Mouse (Mus musculus) kidney, embryonic 16.5 days (tissue): Measurements from ENCODE around the gene Med15. TPM values are rescaled to one million over a fixed set of nuclear protein-coding genes. Genes with fewer than 3 reads are reported as not detected.
A peak's percentile ranks its signal among the peaks of the same experiment; 100 is the strongest.

ENCODE experiments used
- ATAC-seq: fragments of 200-750 bp; cut with Nextera tagmentation; 2 replicates; pipeline ENCODE4 v1.8.0; 2017; ENCODE audit warnings: moderate TSS enrichment; ENCODE audit not compliant: low FRiP score, low TSS enrichment
- H3K27ac ChIP-seq: fragments of 300-500 bp; sonication (generic); 2 replicates; pipeline ENCODE4 v1.5.1; 2014; ENCODE audit warnings: low read length
- H3K27me3 ChIP-seq: fragments of 300-500 bp; sonication (generic); 2 replicates; pipeline ENCODE4 v1.6.1; 2014; ENCODE audit warnings: low read length, control low read depth, mixed read lengths; ENCODE audit not compliant: insufficient read depth
- H3K36me3 ChIP-seq: fragments of 300-500 bp; sonication (generic); 2 replicates; pipeline ENCODE4 v1.6.1; 2014; ENCODE audit warnings: low read length, control low read depth, mixed read lengths; ENCODE audit not compliant: insufficient read depth
- H3K4me1 ChIP-seq: fragments of 300-500 bp; sonication (generic); 2 replicates; pipeline ENCODE4 v1.6.1; 2014; ENCODE audit warnings: low read length, control low read depth, mixed read lengths; ENCODE audit not compliant: insufficient read depth
- H3K4me2 ChIP-seq: fragments of 300-500 bp; sonication (generic); replicated peaks from 2 replicates; pipeline ENCODE4 v1.6.1; 2014; ENCODE audit warnings: low read depth, low read length
- H3K4me3 ChIP-seq: fragments of 300-500 bp; sonication (generic); 2 replicates; pipeline ENCODE4 v1.5.1; 2014; ENCODE audit warnings: mild to moderate bottlenecking, low read length
- H3K9ac ChIP-seq: fragments of 300-500 bp; sonication (generic); replicated peaks from 2 replicates; pipeline ENCODE4 v1.6.1; 2014; ENCODE audit warnings: low read length
- H3K9me3 ChIP-seq: fragments of 300-500 bp; sonication (generic); 2 replicates; pipeline ENCODE4 v1.6.1; 2016; ENCODE audit warnings: low read length, control low read depth
- WGBS: fragments of 180-500 bp; shearing (Covaris S2); extraction: QIAGEN DNeasy Blood & Tissue Kit; methylation state at CpG from one replicate; pipeline ENCODE4 v1.1.7; 2014; 5-methylcytosine and 5-hydroxymethylcytosine counted together
- polyA plus RNA-seq: library from polyadenylated mRNA; unstranded; fragments of >200 nt; fragmentation: Nextera tagmentation; extraction: Ambion mirVana; gene quantifications from 2 replicates; pipeline ENCODE4 v1.2.1, GENCODE M21; 2015

Gene Med15
- polyA plus RNA-seq, 1 experiment from 2014 or later: 44.1 TPM

DNA sequence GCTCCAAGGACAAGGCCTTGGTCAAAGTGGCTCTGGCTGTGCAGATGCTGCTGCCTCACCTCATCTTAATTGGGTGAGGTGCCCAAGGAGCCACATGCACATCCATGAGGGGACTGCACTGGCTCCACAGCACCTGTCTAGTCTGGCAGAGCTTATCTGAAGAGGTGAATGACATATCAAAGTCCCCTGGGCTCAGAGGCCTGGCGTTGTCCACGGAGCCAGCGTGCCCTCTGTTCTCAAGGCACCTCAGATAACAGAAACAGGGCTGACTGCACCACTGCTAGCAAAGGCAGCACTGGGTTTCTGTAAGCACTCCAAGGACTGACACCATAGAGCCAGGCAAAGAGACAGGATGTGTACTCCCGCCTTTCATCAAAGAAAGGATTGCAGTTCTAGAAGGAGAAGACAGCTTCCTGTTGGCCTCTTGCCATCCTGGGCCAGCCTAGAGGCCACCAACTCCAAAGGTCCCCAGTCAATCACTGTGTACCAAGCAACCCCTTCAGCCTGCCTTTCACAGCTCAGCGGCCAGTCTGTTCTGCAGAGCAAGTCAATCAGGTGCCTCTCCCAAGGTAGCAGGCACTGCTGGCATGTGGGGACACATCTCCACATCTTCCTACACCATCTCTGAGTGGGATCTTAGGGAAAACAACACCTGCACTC is 76.3 kb downstream of the Med15 start:
- Histone ChIP-seq H3K27ac (no peak overlapping the region), H3K4me2 (no peak overlapping the region), H3K4me3 (no peak overlapping the region), H3K4me1 (no peaks in the 10 kb centered on the region), H3K27me3 (no peaks in the 10 kb centered on the region), H3K36me3 (peaks cover 64% of the 10 kb centered on the region), H3K9ac (no peak overlapping the region), H3K9me3 (no peaks in the 10 kb centered on the region)
- WGBS: 85% methylated on average over 5 of the region's 5 CpGs
- ATAC-seq: no peak; the same call in 1 of the 2 replicates

DNA sequence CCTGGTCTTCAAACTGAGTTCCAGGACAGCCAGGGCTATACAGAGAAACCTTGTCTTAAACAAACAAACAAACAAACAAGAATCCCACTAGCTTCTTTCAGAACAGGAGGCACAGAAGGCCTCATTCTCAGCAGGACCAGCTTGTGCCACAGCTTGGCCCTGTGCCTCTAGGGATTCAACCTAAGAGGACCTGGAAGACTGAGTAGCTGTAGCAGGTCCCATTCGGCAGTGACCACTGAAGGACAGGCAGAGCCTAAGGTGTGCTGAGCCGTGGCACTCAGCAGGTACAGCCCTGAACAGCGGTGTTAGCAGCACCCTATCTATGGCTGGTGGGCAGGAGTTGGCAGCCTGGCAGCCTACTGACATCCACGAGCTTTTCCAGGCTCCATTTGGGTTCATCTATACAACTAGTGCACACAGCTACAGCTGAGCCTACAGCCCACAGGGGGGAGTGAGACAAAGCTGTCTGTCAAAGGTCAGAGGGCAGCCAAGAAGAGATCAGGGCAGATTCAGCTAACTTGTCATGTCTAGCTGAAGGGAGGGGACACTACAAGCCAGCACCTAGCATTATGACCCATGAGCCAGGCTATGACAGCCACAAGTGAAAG is 78.4 kb downstream of the Med15 start:
- no peak for ATAC-seq
- H3K4me3 ChIP-seq: no peak overlapping the region
- H3K36me3 ChIP-seq: peaks cover 54% of the 10 kb centered on the region

DNA sequence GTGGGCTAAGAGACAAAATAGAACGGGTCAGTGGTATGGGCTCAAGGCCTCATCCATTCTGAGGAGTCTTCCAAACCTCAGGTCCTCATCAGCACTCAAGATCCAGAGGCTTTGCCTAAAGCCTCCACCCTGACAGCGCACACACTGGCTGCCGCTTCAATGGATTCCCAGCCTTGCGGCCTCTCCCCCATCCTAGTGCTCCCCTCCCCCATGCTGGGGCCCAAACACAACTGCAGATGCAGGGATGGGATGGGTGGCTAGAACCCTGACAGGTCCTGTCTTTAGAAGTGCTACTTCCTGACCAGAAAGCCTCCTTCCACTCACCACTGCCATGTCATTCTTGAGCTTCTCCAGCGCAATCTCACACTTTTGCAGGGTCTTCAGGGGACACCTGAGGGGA is 79.1 kb downstream of the Med15 start:
- Histone ChIP-seq H3K4me1 (no peaks in the 10 kb centered on the region), H3K27me3 (no peaks in the 10 kb centered on the region), H3K36me3 (peaks cover 54% of the 10 kb centered on the region), H3K27ac (no peak overlapping the region), H3K4me3 (no peak overlapping the region), H3K9me3 (no peaks in the 10 kb centered on the region), H3K4me2 (no peak overlapping the region), H3K9ac (no peak overlapping the region)
- WGBS: 92% methylated on average over 5 of the region's 5 CpGs
- no peak for ATAC-seq

More for the DNA sequence above, 78.4 kb downstream of the Med15 start:
- Histone ChIP-seq H3K4me2 (no peak overlapping the region), H3K27ac (no peak overlapping the region), H3K4me1 (no peaks in the 10 kb centered on the region), H3K9ac (no peak overlapping the region), H3K27me3 (no peaks in the 10 kb centered on the region), H3K9me3 (no peaks in the 10 kb centered on the region)
- 94% methylated on average over 4 of the region's 4 CpGs for WGBS

DNA sequence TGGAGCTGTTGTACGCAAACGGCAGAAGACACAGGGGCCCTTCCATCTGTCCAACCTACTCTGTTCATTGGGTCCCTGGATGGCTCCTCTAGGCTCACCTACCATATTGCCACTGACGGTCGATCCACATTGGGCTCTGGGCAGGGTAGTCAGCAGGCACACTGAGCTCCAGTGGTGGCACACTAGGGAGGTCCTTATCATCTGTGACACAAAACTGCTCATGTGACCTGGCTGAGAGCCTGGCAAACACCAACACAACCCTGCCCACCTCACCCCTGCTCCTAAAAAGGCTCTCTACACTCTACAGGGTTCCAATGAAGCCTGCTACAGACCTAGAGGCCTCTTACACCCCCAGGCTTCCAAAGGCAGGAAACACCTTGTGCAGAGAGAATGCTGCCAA is 80.1 kb downstream of the Med15 start:
- ATAC-seq: no peak
- Histone ChIP-seq H3K9me3 (no peaks in the 10 kb centered on the region), H3K36me3 (peaks cover 49% of the 10 kb centered on the region), H3K4me3 (no peak overlapping the region), H3K27ac (no peak overlapping the region), H3K4me1 (no peaks in the 10 kb centered on the region), H3K27me3 (no peaks in the 10 kb centered on the region), H3K4me2 (no peak overlapping the region), H3K9ac (no peak overlapping the region)
- 93% methylated on average over 4 of the region's 4 CpGs for WGBS

- WGBS: 89% methylated on average over 1 of the region's 1 CpGs
Measured at GRCm38 (mm10) chr16:17650711-17651110, 82.0 kb downstream of the Med15 start.

DNA sequence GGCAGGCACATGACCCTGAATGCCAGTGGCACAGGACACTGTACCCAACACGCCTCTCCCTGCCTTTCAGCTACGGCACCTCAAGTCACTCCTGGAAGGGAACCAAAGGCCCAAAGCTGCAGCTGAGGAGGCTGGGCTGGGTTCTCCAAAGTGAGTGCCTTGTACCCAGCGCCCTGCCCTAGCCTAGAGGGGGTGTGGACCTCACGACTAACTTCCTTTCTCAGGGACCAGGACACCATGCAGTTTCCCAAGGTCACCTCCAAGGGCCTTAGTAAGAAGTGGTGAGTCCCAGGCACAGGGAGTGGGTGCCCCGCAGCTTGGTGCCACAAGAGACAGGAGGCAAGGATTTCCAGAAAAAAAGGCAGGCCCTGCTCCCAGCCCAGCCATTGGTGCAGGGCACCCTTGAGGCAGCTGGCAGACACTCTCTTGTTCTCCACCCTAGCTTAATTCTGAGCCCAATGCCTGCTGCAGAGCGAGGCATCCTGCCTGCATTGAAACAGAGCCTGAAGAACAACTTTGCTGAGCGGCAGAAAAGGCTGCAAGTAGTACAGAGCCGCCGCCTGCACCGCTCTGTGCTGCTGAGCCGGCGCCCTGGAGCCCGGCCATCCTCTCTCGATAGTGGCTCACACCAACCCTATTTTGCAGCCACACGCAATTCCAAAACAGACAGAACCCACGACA is 82.6 kb downstream of the Med15 start:
- no peaks in the 10 kb centered on the region for H3K9me3 ChIP-seq
- 90% methylated on average over 16 of the region's 16 CpGs for WGBS
- no peak overlapping the region for H3K4me2 ChIP-seq
- H3K9ac ChIP-seq: no peak overlapping the region
- H3K4me3 ChIP-seq: no peak overlapping the region
- H3K36me3 ChIP-seq: peaks cover 37% of the 10 kb centered on the region
- no peak overlapping the region for H3K27ac ChIP-seq
- ATAC-seq: no peak
- no peaks in the 10 kb centered on the region for H3K27me3 ChIP-seq
- peaks cover 13% of the 10 kb centered on the region for H3K4me1 ChIP-seq

More at GRCm38 (mm10) chr16:17650711-17651110, 82.0 kb downstream of the Med15 start:
- Histone ChIP-seq H3K4me1 (peaks cover 13% of the 10 kb centered on the region), H3K4me3 (no peak overlapping the region), H3K9me3 (no peaks in the 10 kb centered on the region), H3K36me3 (peaks cover 42% of the 10 kb centered on the region), H3K27me3 (no peaks in the 10 kb centered on the region), H3K27ac (no peak overlapping the region), H3K9ac (no peak overlapping the region), H3K4me2 (no peak overlapping the region)
- ATAC-seq: no peak

GRCm38 (mm10) chr16:17647566-17648340 is 84.9 kb downstream of the Med15 start:
- no peak overlapping the region for H3K9ac ChIP-seq
- H3K4me2 ChIP-seq: no peak overlapping the region

DNA sequence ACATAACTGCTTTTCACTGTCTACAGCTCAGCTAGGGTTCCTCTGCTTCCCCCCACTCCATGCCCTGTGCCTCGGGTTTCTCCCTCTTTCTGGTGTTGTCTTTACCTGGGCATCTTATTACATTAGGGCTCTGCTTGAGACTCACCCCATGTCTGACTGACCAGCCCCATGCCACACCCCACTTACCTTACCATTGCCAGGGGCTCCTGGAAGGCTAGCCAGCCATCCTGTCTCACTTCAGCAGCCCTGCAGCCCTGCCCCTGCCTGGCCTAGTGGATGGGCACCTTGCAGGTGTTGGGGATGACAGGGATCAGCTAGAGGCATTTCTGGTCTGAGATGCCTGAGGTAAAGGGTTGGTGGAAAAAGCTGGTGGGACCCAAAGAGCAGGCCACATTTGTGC is 85.5 kb downstream of the Med15 start:
- H3K9ac ChIP-seq: peak overlapping the region; percentile 73
- no peak overlapping the region for H3K27ac ChIP-seq
- H3K4me2 ChIP-seq: peak overlapping the region; percentile 91
- peak overlapping the region; percentile 65; the same call in 1 of the 2 replicates for H3K4me3 ChIP-seq
- H3K36me3 ChIP-seq: peaks cover 12% of the 10 kb centered on the region
- H3K27me3 ChIP-seq: no peaks in the 10 kb centered on the region
- H3K9me3 ChIP-seq: no peaks in the 10 kb centered on the region
- 8% methylated on average over 1 of the region's 1 CpGs for whole genome bisulfite sequencing
- peaks cover 13% of the 10 kb centered on the region for H3K4me1 ChIP-seq
- ATAC-seq: 0 out of 2 replicates have a peak, but pooled peaks have one; percentile 17

More at GRCm38 (mm10) chr16:17647566-17648340, 84.9 kb downstream of the Med15 start:
- Histone ChIP-seq H3K36me3 (peaks cover 18% of the 10 kb centered on the region), H3K9me3 (no peaks in the 10 kb centered on the region), H3K27me3 (no peaks in the 10 kb centered on the region), H3K27ac (no peak overlapping the region), H3K4me1 (peaks cover 13% of the 10 kb centered on the region), H3K4me3 (no peak overlapping the region)
- no peak for ATAC-seq
- 84% methylated on average over 10 of the region's 10 CpGs for whole genome bisulfite sequencing

DNA sequence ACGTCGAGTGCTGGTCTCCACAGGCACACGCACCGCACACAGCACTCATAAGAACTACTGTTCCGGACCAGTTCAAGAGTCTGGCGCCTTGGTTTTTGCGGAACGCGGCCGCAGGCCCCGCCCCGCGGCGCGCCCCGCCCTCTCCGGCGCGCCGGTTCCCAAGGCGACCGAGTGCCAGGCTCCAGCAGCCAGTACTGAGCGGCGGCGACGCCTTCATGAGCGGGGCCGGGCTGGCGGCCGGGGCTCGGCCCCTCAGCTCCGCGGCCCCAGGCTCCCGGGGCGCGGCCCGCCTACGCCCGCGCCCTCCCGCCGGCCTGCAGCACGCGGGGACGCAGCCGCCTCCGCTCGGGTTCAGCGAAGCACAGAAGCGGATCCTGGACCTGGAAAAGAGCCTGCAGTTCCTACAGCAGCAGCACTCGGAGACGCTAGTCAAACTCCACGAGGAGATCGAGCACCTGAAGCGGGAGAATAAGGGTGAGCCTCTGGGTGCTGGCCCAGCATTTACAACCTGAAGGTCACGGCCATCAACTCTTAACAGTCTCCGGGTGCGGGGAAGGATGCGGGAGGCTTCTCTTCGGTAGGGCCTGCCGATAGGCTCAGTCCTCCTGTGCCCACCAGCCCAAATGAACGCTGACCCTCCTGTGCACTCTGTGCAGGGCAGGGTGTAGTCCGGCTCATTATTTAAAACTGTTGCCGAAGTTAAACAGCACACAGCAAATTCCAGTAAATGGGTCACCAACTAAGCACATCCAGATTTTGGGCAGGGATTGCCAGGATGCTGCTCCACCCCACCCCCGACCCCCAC is 86.2 kb downstream of the Med15 start, which contains the start of gene Ccdc74a:
Gene Ccdc74a (plus strand): TSS at position 161 of the 805 bp plus-strand sequence.
- ATAC-seq: peak; percentile 96
- H3K9ac ChIP-seq: peak within 1 kb of the TSS; percentile 73
- peaks cover 7% of the 10 kb centered on the region for H3K36me3 ChIP-seq
- H3K4me1 ChIP-seq: peaks cover 13% of the 10 kb centered on the region
- H3K27me3 ChIP-seq: no peaks in the 10 kb centered on the region
- H3K4me2 ChIP-seq: peak within 1 kb of the TSS; percentile 91
- no peaks in the 10 kb centered on the region for H3K9me3 ChIP-seq
- 1% methylated on average over 65 of the region's 65 CpGs for WGBS
- peak within 1 kb of the TSS; percentile 68 for H3K27ac ChIP-seq
- peak within 1 kb of the TSS; percentile 65 for H3K4me3 ChIP-seq
